Mouse (Mus musculus) stomach, embryonic 16.5 days (tissue): ENCODE results near the gene Mtch2. TPM values are rescaled to one million over a fixed set of nuclear protein-coding genes. Genes with fewer than 3 reads are reported as not detected.
"Not testable (repeated sequence)": the region's sequence is repeated elsewhere in the genome, so short reads cannot be mapped to it uniquely, and the experiment has no call there.

Experiments used
- ATAC-seq: fragments of 200-750 bp; cut with Nextera tagmentation; 2 replicates; pipeline ENCODE4 v1.8.0; 2017; ENCODE audit warnings: moderate number of reproducible peaks, moderate TSS enrichment; ENCODE audit not compliant: insufficient read depth, low FRiP score
- H3K27ac ChIP-seq: fragments of 300-500 bp; sonication (generic); 2 replicates; pipeline ENCODE4 v1.5.1; 2014; ENCODE audit warnings: low read length
- H3K27me3 ChIP-seq: fragments of 300-500 bp; sonication (generic); 2 replicates; pipeline ENCODE4 v1.6.1; 2014; ENCODE audit warnings: low read length, control low read depth, mixed read lengths; ENCODE audit not compliant: control insufficient read depth, insufficient read depth
- H3K36me3 ChIP-seq: fragments of 300-500 bp; sonication (generic); 2 replicates; pipeline ENCODE4 v1.6.1; 2014; ENCODE audit warnings: low read length; ENCODE audit not compliant: control insufficient read depth, insufficient read depth
- H3K4me1 ChIP-seq: fragments of 300-500 bp; sonication (generic); 2 replicates; pipeline ENCODE4 v1.6.1; 2014; ENCODE audit warnings: low read length, control low read depth, mixed read lengths; ENCODE audit not compliant: control insufficient read depth, insufficient read depth
- H3K4me2 ChIP-seq: fragments of 300-500 bp; sonication (generic); 2 replicates; pipeline ENCODE4 v1.6.1; 2014; ENCODE audit warnings: low read depth, low read length, mixed read lengths
- H3K4me3 ChIP-seq: fragments of 300-500 bp; sonication (generic); replicated peaks from 2 replicates; pipeline ENCODE4 v1.5.1; 2014; ENCODE audit warnings: mild to moderate bottlenecking, low read length
- H3K9ac ChIP-seq: fragments of 300-500 bp; sonication (generic); 2 replicates; pipeline ENCODE4 v1.6.1; 2014; ENCODE audit warnings: low read length
- H3K9me3 ChIP-seq: fragments of 300-500 bp; sonication (generic); replicated peaks from 2 replicates; pipeline ENCODE4 v1.6.1; 2016; ENCODE audit warnings: low read length, control low read depth; ENCODE audit not compliant: control insufficient read depth
- whole genome bisulfite sequencing: fragments of 180-500 bp; shearing (Covaris S2); extraction: QIAGEN DNeasy Blood & Tissue Kit; methylation state at CpG from one replicate; pipeline ENCODE4 v1.1.7; 2014; 5-methylcytosine and 5-hydroxymethylcytosine counted together
- polyA plus RNA-seq: library from polyadenylated mRNA; unstranded; fragments of >200 nt; fragmentation: Nextera tagmentation; extraction: Ambion mirVana; gene quantifications from 2 replicates; pipeline ENCODE4 v1.2.1, GENCODE M21; 2015

Gene Mtch2
- polyA plus RNA-seq, 1 experiment from 2014 or later = 221 TPM

- not testable (repeated sequence) for ATAC-seq
- WGBS = 53% methylated on average over 10 of the region's 10 CpGs
These were observed 22.4 kb upstream of the Mtch2 start for GRCm38 (mm10) chr2:90824528-90824927.

GRCm38 (mm10) chr2:90825515-90826172, 21.3 kb upstream of the Mtch2 start:
- ATAC-seq = no peak
- Histone ChIP-seq H3K4me1 (no peaks in the 10 kb centered on the region), H3K4me2 (no peak overlapping the region), H3K4me3 (no peak overlapping the region), H3K36me3 (no peaks in the 10 kb centered on the region), H3K9me3 (no peaks in the 10 kb centered on the region), H3K9ac (no peak overlapping the region), H3K27ac (no peak overlapping the region), H3K27me3 (no peaks in the 10 kb centered on the region)
- WGBS = 78% methylated on average over 11 of the region's 11 CpGs

More at GRCm38 (mm10) chr2:90824528-90824927, 22.4 kb upstream of the Mtch2 start:
- not testable (repeated sequence) for H3K9me3 ChIP-seq, H3K4me2 ChIP-seq, H3K36me3 ChIP-seq, H3K4me3 ChIP-seq, H3K4me1 ChIP-seq, H3K27me3 ChIP-seq, H3K27ac ChIP-seq, H3K9ac ChIP-seq

- 48% methylated on average over 7 of the region's 7 CpGs for WGBS
These were observed 18.2 kb upstream of the Mtch2 start for GRCm38 (mm10) chr2:90828739-90829138.

GRCm38 (mm10) chr2:90833502-90833901, 13.5 kb upstream of the Mtch2 start:
- Histone ChIP-seq H3K9ac (no peak overlapping the region), H3K9me3 (no peaks in the 10 kb centered on the region), H3K27ac (no peak overlapping the region), H3K4me1 (no peaks in the 10 kb centered on the region), H3K4me2 (no peak overlapping the region), H3K36me3 (no peaks in the 10 kb centered on the region), H3K4me3 (no peak overlapping the region), H3K27me3 (no peaks in the 10 kb centered on the region)
- 76% methylated on average over 5 of the region's 5 CpGs for WGBS
- no peak for ATAC-seq

More at GRCm38 (mm10) chr2:90828739-90829138, 18.2 kb upstream of the Mtch2 start:
- H3K9ac ChIP-seq = no peak overlapping the region
- ATAC-seq = no peak
- no peak overlapping the region for H3K4me2 ChIP-seq
- H3K4me3 ChIP-seq = no peak overlapping the region
- no peaks in the 10 kb centered on the region for H3K27me3 ChIP-seq
- no peaks in the 10 kb centered on the region for H3K9me3 ChIP-seq
- H3K36me3 ChIP-seq = no peaks in the 10 kb centered on the region
- no peak overlapping the region for H3K27ac ChIP-seq
- H3K4me1 ChIP-seq = no peaks in the 10 kb centered on the region

GRCm38 (mm10) chr2:90838621-90839020, 8.3 kb upstream of the Mtch2 start:
- ATAC-seq = no peak
- H3K9ac ChIP-seq = no peak overlapping the region
- H3K36me3 ChIP-seq = no peaks in the 10 kb centered on the region
- H3K4me3 ChIP-seq = no peak overlapping the region
- H3K4me1 ChIP-seq = no peaks in the 10 kb centered on the region
- H3K9me3 ChIP-seq = no peaks in the 10 kb centered on the region
- H3K27me3 ChIP-seq = no peaks in the 10 kb centered on the region
- no peak overlapping the region for H3K4me2 ChIP-seq
- 84% methylated on average over 2 of the region's 2 CpGs for WGBS
- H3K27ac ChIP-seq = no peak overlapping the region

GRCm38 (mm10) chr2:90843666-90844065, 3.3 kb upstream of the Mtch2 start:
- WGBS = 76% methylated on average over 1 of the region's 1 CpGs
- Histone ChIP-seq H3K4me3 (no peak overlapping the region), H3K4me1 (peaks cover 13% of the 10 kb centered on the region; the same call in 1 of the 2 replicates), H3K27ac (no peak overlapping the region), H3K4me2 (no peak overlapping the region), H3K9me3 (no peaks in the 10 kb centered on the region), H3K27me3 (no peaks in the 10 kb centered on the region), H3K36me3 (no peaks in the 10 kb centered on the region), H3K9ac (no peak overlapping the region)
- ATAC-seq = no peak

GRCm38 (mm10) chr2:90844262-90844661, 2.7 kb upstream of the Mtch2 start:
- H3K9ac ChIP-seq = no peak overlapping the region
- no peak for ATAC-seq
- no peak overlapping the region for H3K4me3 ChIP-seq
- no peak overlapping the region for H3K4me2 ChIP-seq
- no peaks in the 10 kb centered on the region for H3K9me3 ChIP-seq
- WGBS = 78% methylated on average over 5 of the region's 5 CpGs
- H3K4me1 ChIP-seq = peaks cover 15% of the 10 kb centered on the region; the same call in 1 of the 2 replicates
- H3K36me3 ChIP-seq = no peaks in the 10 kb centered on the region
- H3K27ac ChIP-seq = no peak overlapping the region
- no peaks in the 10 kb centered on the region for H3K27me3 ChIP-seq

- 56% methylated on average over 5 of the region's 5 CpGs for WGBS
- no peak overlapping the region for H3K4me2 ChIP-seq
- no peak overlapping the region for H3K27ac ChIP-seq
- 0 out of 2 replicates have a peak, but pooled peaks cover 2% of the 10 kb centered on the region for H3K36me3 ChIP-seq
- H3K9ac ChIP-seq = no peak overlapping the region
- H3K4me1 ChIP-seq = peaks cover 16% of the 10 kb centered on the region; the same call in 1 of the 2 replicates
- no peaks in the 10 kb centered on the region for H3K27me3 ChIP-seq
- no peak overlapping the region for H3K4me3 ChIP-seq
- H3K9me3 ChIP-seq = no peaks in the 10 kb centered on the region
- no peak for ATAC-seq
These were observed 1.7 kb upstream of the Mtch2 start for GRCm38 (mm10) chr2:90845234-90845633.

GRCm38 (mm10) chr2:90846171-90846570, 784 bp upstream of the Mtch2 start:
- no peaks in the 10 kb centered on the region for H3K9me3 ChIP-seq
- no peaks in the 10 kb centered on the region for H3K27me3 ChIP-seq
- ATAC-seq = no peak
- peaks cover 9% of the 10 kb centered on the region for H3K36me3 ChIP-seq
- H3K4me1 ChIP-seq = peaks cover 16% of the 10 kb centered on the region; the same call in 1 of the 2 replicates
- 51% methylated on average over 6 of the region's 6 CpGs for WGBS
- H3K9ac ChIP-seq = peak overlapping the region; percentile 80
- H3K4me2 ChIP-seq = peak overlapping the region; percentile 88
- H3K27ac ChIP-seq = peak overlapping the region; percentile 79
- peak overlapping the region; percentile 92 for H3K4me3 ChIP-seq
